Mouse (Mus musculus): Measurements from ENCODE around the gene Gorab.

- TF ChIP-seq CTCF (IDR thresholded peaks at IDR 0.05; ENCODE audit: low read depth, low read length) (peak; percentile 29; the same call in 1 of the 2 replicates), GATA1 (IDR thresholded peaks at IDR 0.05; ENCODE audit: borderline replicate concordance, low read length) (no peak), TAL1 (conservative IDR thresholded peaks at IDR 0.05; ENCODE audit: low read depth, low read length) (no peak)
Observed at GRCm38 (mm10) chr1:163344931-163345330, 58.5 kb downstream of the Gorab start.

Measured in G1E (cell line).